Mouse (Mus musculus) adrenal gland (tissue): ENCODE results near the gene Tmx1.

Experiments
- intact Hi-C: fragments of 180-260 bp; cut with DNase I; formaldehyde crosslinking; loops from one replicate; pipeline ENCODE4 v1.15.1; 2025

Gene Tmx1

GRCm38 (mm10) chr12:70485956-70486355 lies 33.1 kb downstream of the Tmx1 start:
- intact Hi-C loops: no loop called here

- intact Hi-C loops: no loop called here
These were observed 34.0 kb downstream of the Tmx1 start for GRCm38 (mm10) chr12:70486716-70487480.

GRCm38 (mm10) chr12:70492441-70492840 lies 39.5 kb downstream of the Tmx1 start:
- intact Hi-C loops: no loop called here

- intact Hi-C loops: loop anchor here (1.0 to 5.0 kb wide), 2 partner anchors 333 to 417 kb away; partner anchors contain the start of gene Frmd6
These were observed 41.8 kb downstream of the Tmx1 start for GRCm38 (mm10) chr12:70494494-70495281.

GRCm38 (mm10) chr12:70495282-70495922 lies 42.5 kb downstream of the Tmx1 start:
- intact Hi-C loops: loop anchor here (1.0 to 5.0 kb wide), 2 partner anchors 332 to 416 kb away; partner anchors contain the start of gene Frmd6

- intact Hi-C loops: loop anchor here (5.0 kb wide), 1 partner anchor 329 kb away; the partner anchor contains the start of gene Frmd6
These were observed 45.2 kb downstream of the Tmx1 start for GRCm38 (mm10) chr12:70498091-70498490.

GRCm38 (mm10) chr12:70505971-70506370 lies 53.1 kb downstream of the Tmx1 start:
- intact Hi-C loops: no loop called here

- intact Hi-C loops: no loop called here
These were observed 59.1 kb downstream of the Tmx1 start for GRCm38 (mm10) chr12:70512023-70512422.

- intact Hi-C loops: no loop called here
These were observed 59.5 kb downstream of the Tmx1 start for GRCm38 (mm10) chr12:70512431-70512830.
